Comparison of ENCODE assay signal across 7 mouse cellular contexts in genomic region chr1:82283901-82284301, GRCm38 (mm10). TPM values are rescaled to one million over a fixed set of nuclear protein-coding genes. Genes with fewer than 3 reads are reported as not detected.
DNase-seq lines count a peak whose midpoint lies in the region; ATAC-seq and TF ChIP-seq lines count a peak whose summit lies in the region.

No protein-coding gene starts in this region.

- H3K27me3 ChIP-seq in testis, adult 2 months (ENCODE audit: control insufficient read depth, insufficient read depth, low read length) = no peaks in the 10 kb centered on the region
- H3K27me3 ChIP-seq in embryonic facial prominence, embryonic 10.5 days (replicated peaks; ENCODE audit: low read depth, poor library complexity, severe bottlenecking) = peaks cover 25% of the 10 kb centered on the region
- H3K27me3 ChIP-seq in limb, embryonic 13.5 days = no peaks in the 10 kb centered on the region
- no peaks in the 10 kb centered on the region for H3K27me3 ChIP-seq in neural tube, embryonic 14.5 days (ENCODE audit: control insufficient read depth, insufficient read depth, low read length)

- intact Hi-C loops in heart, postnatal 36 days (cut with DNase I) = loop anchor here (2.0 kb wide), 2 partner anchors 41 to 83 kb away; no protein-coding TSS in a partner anchor

- no peak for DNase-seq in testis, postnatal 14 days (ENCODE audit: low spot score)
- peak; percentile 47 for DNase-seq in embryonic facial prominence, embryonic 10.5 days (ENCODE audit: low spot score)
- DNase-seq in heart, postnatal 36 days = peak; percentile 23 to 68
- DNase-seq in frontal cortex, adult 2 months (ENCODE audit: extremely low spot score in 1 of 2, low spot score in 1 of 2) = no peak

- H3K9me3 ChIP-seq in embryonic facial prominence, embryonic 10.5 days = peaks cover 9% of the 10 kb centered on the region; the same call in 1 of the 2 replicates
- peaks cover 3% of the 10 kb centered on the region; the same call in 1 of the 2 replicates for H3K9me3 ChIP-seq in limb, embryonic 13.5 days
- no peaks in the 10 kb centered on the region for H3K9me3 ChIP-seq in neural tube, embryonic 14.5 days (ENCODE audit: control insufficient read depth, low read length)

- no peak overlapping the region for H3K4me3 ChIP-seq in testis, adult 2 months (ENCODE audit: control insufficient read depth, low read depth, low read length)
- H3K4me3 ChIP-seq in embryonic facial prominence, embryonic 10.5 days = peak overlapping the region; percentile 76
- H3K4me3 ChIP-seq in limb, embryonic 13.5 days = peak overlapping the region; percentile 75
- H3K4me3 ChIP-seq in neural tube, embryonic 14.5 days (ENCODE audit: low read depth, low read length) = peak overlapping the region; percentile 44

- peak overlapping the region; percentile 75 for H3K4me2 ChIP-seq in limb, embryonic 13.5 days (replicated peaks)
- H3K4me2 ChIP-seq in neural tube, embryonic 14.5 days (ENCODE audit: low read depth, low read length) = peak overlapping the region; percentile 84

- peak overlapping the region; percentile 76 for H3K9ac ChIP-seq in limb, embryonic 13.5 days
- H3K9ac ChIP-seq in neural tube, embryonic 14.5 days (replicated peaks; ENCODE audit: low read depth, low read length) = peak overlapping the region; percentile 53; the same call in 1 of the 2 replicates

- peaks cover 16% of the 10 kb centered on the region for H3K4me1 ChIP-seq in testis, adult 2 months (ENCODE audit: control insufficient read depth, insufficient read depth, low read length)
- peaks cover 59% of the 10 kb centered on the region for H3K4me1 ChIP-seq in embryonic facial prominence, embryonic 10.5 days
- H3K4me1 ChIP-seq in limb, embryonic 13.5 days = peaks cover 43% of the 10 kb centered on the region
- H3K4me1 ChIP-seq in neural tube, embryonic 14.5 days (ENCODE audit: control insufficient read depth, insufficient read depth, low read length) = peaks cover 37% of the 10 kb centered on the region

- peak overlapping the region; percentile 23; the same call in 1 of the 2 replicates for H3K27ac ChIP-seq in testis, adult 2 months (ENCODE audit: control insufficient read depth, insufficient read depth, low read depth, low read length)
- peak overlapping the region; percentile 98 for H3K27ac ChIP-seq in embryonic facial prominence, embryonic 10.5 days (replicated peaks)
- H3K27ac ChIP-seq in limb, embryonic 13.5 days = peak overlapping the region; percentile 93
- H3K27ac ChIP-seq in neural tube, embryonic 14.5 days (ENCODE audit: low read depth, low read length) = peak overlapping the region; percentile 93

- 3% methylated on average over 1 of the region's 1 CpGs for WGBS in embryonic facial prominence, embryonic 10.5 days
- 5% methylated on average over 1 of the region's 1 CpGs for WGBS in limb, embryonic 13.5 days
- WGBS in neural tube, embryonic 14.5 days = 0% methylated on average over 1 of the region's 1 CpGs

- ATAC-seq in limb, embryonic 13.5 days (ENCODE audit: low FRiP score, low read depth) = no peak
- ATAC-seq in neural tube, embryonic 14.5 days (ENCODE audit: low read depth) = peak; percentile 19; the same call in 1 of the 2 replicates

- TF ChIP-seq CTCF in testis, adult 2 months (IDR thresholded peaks at IDR 0.05; ENCODE audit: control insufficient read depth, insufficient read depth, insufficient replicate concordance, low read depth, low read length) = no peak

- no peaks in the 10 kb centered on the region for H3K36me3 ChIP-seq in testis, adult 2 months (ENCODE audit: control insufficient read depth, insufficient read depth, low read length)
- peaks cover 33% of the 10 kb centered on the region for H3K36me3 ChIP-seq in embryonic facial prominence, embryonic 10.5 days (replicated peaks)
- peaks cover 36% of the 10 kb centered on the region for H3K36me3 ChIP-seq in limb, embryonic 13.5 days
- no peaks in the 10 kb centered on the region; the same call in 1 of the 2 replicates for H3K36me3 ChIP-seq in neural tube, embryonic 14.5 days (ENCODE audit: control insufficient read depth, insufficient read depth, low read length)

- no peak for TF ChIP-seq POLR2A in testis, adult 2 months (IDR thresholded peaks at IDR 0.05; ENCODE audit: control insufficient read depth, low read depth, low read length)

RNA-seq across cellular contexts. Expression of gene Irs1, which starts 7.3 kb away (rescaled TPM):
- 0.41 and 0.46 TPM in 2 replicates for polyA plus RNA-seq in testis, adult 2 months (2012; rRNA removed)
- 7.9 and 8.9 TPM in 2 replicates for polyA plus RNA-seq in embryonic facial prominence, embryonic 10.5 days (2016; fragmentation: Nextera tagmentation; extraction: Ambion mirVana)
- 10 to 100 TPM; 36.6 to 41.5 TPM for total RNA-seq in heart, postnatal 36 days (2021)
- 10.7 and 11.8 TPM in 2 replicates for polyA plus RNA-seq in limb, embryonic 13.5 days (2015; fragmentation: Nextera tagmentation; extraction: Ambion mirVana)
- 9.4 and 11.4 TPM in 2 replicates for polyA plus RNA-seq in neural tube, embryonic 14.5 days (2014; fragmentation: Nextera tagmentation; extraction: Ambion mirVana)
- 8.5 and 9.5 TPM in 2 replicates for polyA plus RNA-seq in frontal cortex, adult 2 months (2012; rRNA removed)

RNA-seq across cellular contexts. Expression of gene Rhbdd1, which starts 32.4 kb away (rescaled TPM):
- polyA plus RNA-seq in testis, adult 2 months (2012; rRNA removed) = 45.3 and 46.4 TPM in 2 replicates
- 8.9 and 10.1 TPM in 2 replicates for polyA plus RNA-seq in embryonic facial prominence, embryonic 10.5 days (2016; fragmentation: Nextera tagmentation; extraction: Ambion mirVana)
- total RNA-seq in heart, postnatal 36 days (2021) = 10 to 100 TPM in 1 of 2 experiments, 1 to 10 TPM in 1; 9.5 to 12.1 TPM
- 7.6 TPM in 2 replicates for polyA plus RNA-seq in limb, embryonic 13.5 days (2015; fragmentation: Nextera tagmentation; extraction: Ambion mirVana)
- 2.7 and 3.2 TPM in 2 replicates for polyA plus RNA-seq in neural tube, embryonic 14.5 days (2014; fragmentation: Nextera tagmentation; extraction: Ambion mirVana)
- polyA plus RNA-seq in frontal cortex, adult 2 months (2012; rRNA removed) = 6.1 and 7.0 TPM in 2 replicates

RNA-seq across cellular contexts. Expression of gene Gm9747, which starts 51.0 kb away (rescaled TPM):
- polyA plus RNA-seq in testis, adult 2 months (2012; rRNA removed) = not detected in 2 replicates
- 18.7 and 24.9 TPM in 2 replicates for polyA plus RNA-seq in embryonic facial prominence, embryonic 10.5 days (2016; fragmentation: Nextera tagmentation; extraction: Ambion mirVana)
- not detected for total RNA-seq in heart, postnatal 36 days (2021)
- 32.1 and 34.9 TPM in 2 replicates for polyA plus RNA-seq in limb, embryonic 13.5 days (2015; fragmentation: Nextera tagmentation; extraction: Ambion mirVana)
- 33.9 and 35.4 TPM in 2 replicates for polyA plus RNA-seq in neural tube, embryonic 14.5 days (2014; fragmentation: Nextera tagmentation; extraction: Ambion mirVana)
- polyA plus RNA-seq in frontal cortex, adult 2 months (2012; rRNA removed) = 0.04 and 0.10 TPM in 2 replicates

Comparison
In these comparisons a context has a peak if more than half of its experiments do, and no peak if none do; other contexts are left out.
1. H3K27ac ChIP-seq: peak in every context shown above with its lines; median percentile 98 in embryonic facial prominence, embryonic 10.5 days; 93 in limb, embryonic 13.5 days; 93 in neural tube, embryonic 14.5 days; 23 in testis, adult 2 months.
2. DNase-seq: peak in embryonic facial prominence, embryonic 10.5 days (single experiment) and heart, postnatal 36 days (2 of 2); none in testis, postnatal 14 days (single experiment) and frontal cortex, adult 2 months (0 of 2).
3. RNA of gene Gm9747, which starts 51.0 kb away (polyA plus RNA-seq): 32.1 to 34.9 TPM in limb, embryonic 13.5 days, 33.9 to 35.4 TPM in neural tube, embryonic 14.5 days and 18.7 to 24.9 TPM in embryonic facial prominence, embryonic 10.5 days; 0.04 to 0.10 TPM in frontal cortex, adult 2 months and not detected in testis, adult 2 months; every median in the first group is over 10 times any median in the second.